Mouse (Mus musculus): Measurements from ENCODE around the gene Tmem170b. TPM values are rescaled to one million over a fixed set of nuclear protein-coding genes. Genes with fewer than 3 reads are reported as not detected.
A peak's percentile ranks its signal among the peaks of the same experiment; 100 is the strongest.

Gene Tmem170b
- polyA plus RNA-seq, 1 experiment: 0.73 TPM

DNA sequence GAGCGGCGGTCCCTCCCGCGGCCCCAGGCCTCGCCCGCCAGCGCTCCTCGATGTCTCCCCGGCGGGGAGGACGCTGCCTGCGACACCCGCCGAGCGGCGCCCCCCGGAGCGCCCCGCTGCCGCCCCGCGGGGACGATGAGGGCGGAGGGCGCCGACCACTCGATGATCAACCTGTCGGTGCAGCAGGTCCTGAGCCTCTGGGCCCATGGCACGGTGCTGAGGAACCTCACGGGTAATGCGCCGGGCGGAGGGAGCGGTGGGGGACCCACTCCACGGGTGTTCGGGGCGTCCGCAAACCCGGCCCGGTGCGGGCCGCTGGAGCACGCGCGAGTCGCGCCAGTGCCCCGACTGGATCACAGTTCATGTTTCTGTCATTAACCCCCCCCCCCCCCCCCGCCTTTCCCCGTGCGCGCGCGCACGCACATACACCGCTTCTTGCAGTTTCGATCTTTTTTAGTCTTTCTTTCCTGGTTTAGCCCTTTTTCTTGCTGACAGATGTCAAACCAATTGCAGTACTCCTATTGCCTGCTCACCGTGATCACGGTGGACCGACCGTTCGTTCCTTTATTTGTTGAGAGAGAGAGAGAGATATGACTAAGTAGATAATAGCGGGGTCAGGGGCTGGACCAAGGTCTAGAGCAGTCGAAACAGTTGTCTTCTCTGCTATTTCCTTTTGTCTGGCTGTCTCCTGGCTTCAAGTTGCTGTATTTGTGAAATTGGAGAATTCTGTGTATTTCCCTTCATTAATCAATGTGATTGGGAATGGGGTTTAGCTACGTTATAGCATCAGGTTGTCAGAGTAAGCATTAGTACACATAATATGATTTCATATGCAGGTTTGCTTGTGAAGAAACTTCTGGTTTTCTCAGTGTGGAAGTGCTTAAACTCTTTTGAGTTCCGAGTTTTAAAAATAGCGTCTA is 634 bp downstream of the Tmem170b start:
- Histone ChIP-seq H3K79me2 (ENCODE audit: control insufficient read depth, insufficient read depth) (no peaks in the 10 kb centered on the region), H3K36me3 (ENCODE audit: control insufficient read depth, insufficient read depth) (no peaks in the 10 kb centered on the region), H3ac (ENCODE audit: control insufficient read depth, insufficient read length, low read depth) (peak overlapping the region; percentile 68), H3K4me3 (ENCODE audit: insufficient read depth, poor library complexity, severe bottlenecking) (peak overlapping the region; percentile 78), H3K79me3 (ENCODE audit: low read depth) (no peaks in the 10 kb centered on the region), H3K27me3 (ENCODE audit: control insufficient read depth, insufficient read depth, insufficient read length) (no peaks in the 10 kb centered on the region)
- no peak for TF ChIP-seq CTCF (IDR thresholded peaks at IDR 0.05; ENCODE audit: control insufficient read depth, insufficient read depth, insufficient read length)
- no peak for TF ChIP-seq MAX (IDR thresholded peaks at IDR 0.05)
- no peak for TF ChIP-seq MYOG (IDR thresholded peaks at IDR 0.05; ENCODE audit: control insufficient read depth, extremely low read depth, insufficient read length)
- TF ChIP-seq USF1 (IDR thresholded peaks at IDR 0.05; ENCODE audit: low read depth): no peak
- TF ChIP-seq MYOD1 (IDR thresholded peaks at IDR 0.05; ENCODE audit: control insufficient read depth, insufficient read length, low read depth): no peak
- TF ChIP-seq CEBPB (IDR thresholded peaks at IDR 0.05; ENCODE audit: low read depth): no peak
- TF ChIP-seq FOSL1 (IDR thresholded peaks at IDR 0.05; ENCODE audit: insufficient read depth, low read length, poor library complexity, severe bottlenecking): no peak

DNA sequence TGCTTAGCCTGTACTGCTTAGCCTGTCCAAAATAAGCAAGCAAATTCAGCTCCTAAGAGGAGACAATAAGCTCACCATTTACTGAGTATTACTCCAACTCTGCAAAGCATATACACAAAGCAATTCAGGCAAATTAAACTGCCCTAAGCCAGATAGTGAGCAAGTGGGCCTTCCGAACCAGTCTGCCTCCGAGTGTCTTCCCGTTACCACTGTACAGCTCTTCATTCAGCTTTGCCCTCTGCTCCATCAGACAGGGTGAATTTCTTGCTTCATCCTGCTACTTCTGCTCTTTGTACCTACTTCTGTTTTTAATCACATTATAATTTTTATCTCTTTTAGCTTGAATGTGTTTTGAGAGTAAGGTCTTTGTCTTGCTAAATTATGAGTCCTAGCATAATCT is 1.9 kb downstream of the Tmem170b start:
- Histone ChIP-seq H3K4me3 (ENCODE audit: insufficient read depth, poor library complexity, severe bottlenecking) (no peak overlapping the region), H3ac (ENCODE audit: control insufficient read depth, insufficient read length, low read depth) (no peak overlapping the region), H3K79me3 (ENCODE audit: low read depth) (no peaks in the 10 kb centered on the region), H3K36me3 (ENCODE audit: control insufficient read depth, insufficient read depth) (no peaks in the 10 kb centered on the region), H3K79me2 (ENCODE audit: control insufficient read depth, insufficient read depth) (no peaks in the 10 kb centered on the region), H3K27me3 (ENCODE audit: control insufficient read depth, insufficient read depth, insufficient read length) (no peaks in the 10 kb centered on the region)
- TF ChIP-seq MYOD1 (IDR thresholded peaks at IDR 0.05; ENCODE audit: control insufficient read depth, insufficient read length, low read depth): no peak

- no peak overlapping the region for H3K4me3 ChIP-seq (ENCODE audit: insufficient read depth, poor library complexity, severe bottlenecking)
- no peak for TF ChIP-seq FOSL1 (IDR thresholded peaks at IDR 0.05; ENCODE audit: insufficient read depth, low read length, poor library complexity, severe bottlenecking)
- TF ChIP-seq MAX (IDR thresholded peaks at IDR 0.05): no peak
- TF ChIP-seq CTCF (IDR thresholded peaks at IDR 0.05; ENCODE audit: control insufficient read depth, insufficient read depth, insufficient read length): no peak
- TF ChIP-seq MYOD1 (IDR thresholded peaks at IDR 0.05; ENCODE audit: control insufficient read depth, insufficient read length, low read depth): no peak
- no peak for TF ChIP-seq CEBPB (IDR thresholded peaks at IDR 0.05; ENCODE audit: low read depth)
- no peak for TF ChIP-seq USF1 (IDR thresholded peaks at IDR 0.05; ENCODE audit: low read depth)
- no peak for TF ChIP-seq MYOG (IDR thresholded peaks at IDR 0.05; ENCODE audit: control insufficient read depth, extremely low read depth, insufficient read length)
- H3ac ChIP-seq (ENCODE audit: control insufficient read depth, insufficient read length, low read depth): no peak overlapping the region
- no peaks in the 10 kb centered on the region for H3K36me3 ChIP-seq (ENCODE audit: control insufficient read depth, insufficient read depth)
- H3K79me2 ChIP-seq (ENCODE audit: control insufficient read depth, insufficient read depth): no peaks in the 10 kb centered on the region
- H3K27me3 ChIP-seq (ENCODE audit: control insufficient read depth, insufficient read depth, insufficient read length): no peaks in the 10 kb centered on the region
- no peaks in the 10 kb centered on the region for H3K79me3 ChIP-seq (ENCODE audit: low read depth)
Observed at GRCm38 (mm10) chr13:41608559-41608958, 2.9 kb downstream of the Tmem170b start.

- H3K36me3 ChIP-seq (ENCODE audit: control insufficient read depth, insufficient read depth): no peaks in the 10 kb centered on the region
- no peaks in the 10 kb centered on the region for H3K27me3 ChIP-seq (ENCODE audit: control insufficient read depth, insufficient read depth, insufficient read length)
- no peak overlapping the region for H3ac ChIP-seq (ENCODE audit: control insufficient read depth, insufficient read length, low read depth)
- H3K79me2 ChIP-seq (ENCODE audit: control insufficient read depth, insufficient read depth): no peaks in the 10 kb centered on the region
- no peaks in the 10 kb centered on the region for H3K79me3 ChIP-seq (ENCODE audit: low read depth)
- TF ChIP-seq MYOD1 (IDR thresholded peaks at IDR 0.05; ENCODE audit: control insufficient read depth, insufficient read length, low read depth) (no peak), CEBPB (IDR thresholded peaks at IDR 0.05; ENCODE audit: low read depth) (no peak)
- no peak overlapping the region for H3K4me3 ChIP-seq (ENCODE audit: insufficient read depth, poor library complexity, severe bottlenecking)
Observed at GRCm38 (mm10) chr13:41611046-41611445, 5.3 kb downstream of the Tmem170b start.

GRCm38 (mm10) chr13:41614539-41614938 is 8.8 kb downstream of the Tmem170b start:
- H3K4me3 ChIP-seq (ENCODE audit: insufficient read depth, poor library complexity, severe bottlenecking): no peak overlapping the region
- no peaks in the 10 kb centered on the region for H3K79me2 ChIP-seq (ENCODE audit: control insufficient read depth, insufficient read depth)
- TF ChIP-seq MAX (IDR thresholded peaks at IDR 0.05) (no peak), MYOG (IDR thresholded peaks at IDR 0.05; ENCODE audit: control insufficient read depth, extremely low read depth, insufficient read length) (no peak), FOSL1 (IDR thresholded peaks at IDR 0.05; ENCODE audit: insufficient read depth, low read length, poor library complexity, severe bottlenecking) (no peak), USF1 (IDR thresholded peaks at IDR 0.05; ENCODE audit: low read depth) (no peak), CEBPB (IDR thresholded peaks at IDR 0.05; ENCODE audit: low read depth) (no peak), MYOD1 (IDR thresholded peaks at IDR 0.05; ENCODE audit: control insufficient read depth, insufficient read length, low read depth) (no peak)
- no peaks in the 10 kb centered on the region for H3K79me3 ChIP-seq (ENCODE audit: low read depth)
- no peak overlapping the region for H3ac ChIP-seq (ENCODE audit: control insufficient read depth, insufficient read length, low read depth)
- no peaks in the 10 kb centered on the region for H3K36me3 ChIP-seq (ENCODE audit: control insufficient read depth, insufficient read depth)
- H3K27me3 ChIP-seq (ENCODE audit: control insufficient read depth, insufficient read depth, insufficient read length): no peaks in the 10 kb centered on the region

GRCm38 (mm10) chr13:41614982-41615381 is 9.3 kb downstream of the Tmem170b start:
- TF ChIP-seq USF1 (IDR thresholded peaks at IDR 0.05; ENCODE audit: low read depth): no peak
- no peak for TF ChIP-seq CTCF (IDR thresholded peaks at IDR 0.05; ENCODE audit: control insufficient read depth, insufficient read depth, insufficient read length)
- TF ChIP-seq CEBPB (IDR thresholded peaks at IDR 0.05; ENCODE audit: low read depth): no peak
- no peak for TF ChIP-seq MYOD1 (IDR thresholded peaks at IDR 0.05; ENCODE audit: control insufficient read depth, insufficient read length, low read depth)
- no peak for TF ChIP-seq FOSL1 (IDR thresholded peaks at IDR 0.05; ENCODE audit: insufficient read depth, low read length, poor library complexity, severe bottlenecking)
- no peak for TF ChIP-seq MYOG (IDR thresholded peaks at IDR 0.05; ENCODE audit: control insufficient read depth, extremely low read depth, insufficient read length)
- TF ChIP-seq MAX (IDR thresholded peaks at IDR 0.05): no peak
- Histone ChIP-seq H3K27me3 (ENCODE audit: control insufficient read depth, insufficient read depth, insufficient read length) (no peaks in the 10 kb centered on the region), H3ac (ENCODE audit: control insufficient read depth, insufficient read length, low read depth) (no peak overlapping the region), H3K36me3 (ENCODE audit: control insufficient read depth, insufficient read depth) (no peaks in the 10 kb centered on the region), H3K4me3 (ENCODE audit: insufficient read depth, poor library complexity, severe bottlenecking) (no peak overlapping the region), H3K79me3 (ENCODE audit: low read depth) (no peaks in the 10 kb centered on the region), H3K79me2 (ENCODE audit: control insufficient read depth, insufficient read depth) (no peaks in the 10 kb centered on the region)

All from C2C12 (cell line).